Comparison of ENCODE assay signal across 16 mouse cellular contexts in the genomic region with DNA sequence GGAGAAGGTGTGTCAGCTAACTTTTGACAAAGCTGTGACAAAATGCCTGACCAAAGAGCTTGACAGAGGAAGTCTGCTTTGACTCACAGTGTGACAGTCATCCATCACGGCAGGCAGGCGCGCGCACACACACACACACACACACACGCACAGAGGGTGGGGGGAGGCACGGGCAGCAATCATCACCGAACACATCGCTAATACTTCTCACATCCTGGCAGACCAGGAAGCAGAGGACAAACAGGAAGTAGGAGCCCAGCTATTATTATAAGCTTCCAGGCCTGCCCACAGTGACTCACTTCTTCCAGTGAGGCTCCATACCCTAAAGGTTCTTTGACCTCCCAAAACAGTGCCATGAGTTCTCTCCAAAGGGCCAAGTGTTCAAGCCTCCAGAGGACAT. TPM values are rescaled to one million over a fixed set of nuclear protein-coding genes. Genes with fewer than 3 reads are reported as not detected.
A peak's percentile ranks its signal among the peaks of the same experiment; 100 is the strongest.
DNase-seq lines count a peak whose midpoint lies in the region; ATAC-seq and TF ChIP-seq lines count a peak whose summit lies in the region.
"Had no signal": no experiment of that assay in that cellular context is flagged by ENCODE, and none has a peak within 500 bp of the region (broad histone marks: within the 10 kb centered on the region; RNA-seq: fewer than 3 reads in every experiment).

No protein-coding gene starts in this region.

- no peak for DNase-seq in lung, adult 18-20 months
- peak; percentile 15 for DNase-seq in lung, postnatal 36 days
- DNase-seq in gastrocnemius, postnatal 36 days: no peak
- DNase-seq in kidney, postnatal 36 days: no peak
- no peak for DNase-seq in spleen, postnatal 14 days (ENCODE audit: low spot score in 2 of 2)
- DNase-seq: adrenal gland, postnatal 36 days; cerebellum, adult 9-11 months; heart, postnatal 10 days; kidney, postnatal 25 days; right cerebral cortex, adult 18-20 months; spleen, adult 18-20 months had no signal

- H3K4me3 ChIP-seq in lung, embryonic 16.5 days (ENCODE audit: low read length): no peak overlapping the region
- no peak overlapping the region for H3K4me3 ChIP-seq in bone marrow macrophage, adult 2 months (ENCODE audit: insufficient read depth, low read length)
- H3K4me3 ChIP-seq: hindbrain, embryonic 13.5 days; stomach, embryonic 15.5 days had no signal

- WGBS in lung, embryonic 16.5 days: 52% methylated on average over 8 of the region's 8 CpGs

- TF ChIP-seq CTCF in bone marrow macrophage, adult 2 months (IDR thresholded peaks at IDR 0.05; ENCODE audit: low read depth, low read length): no peak

- TF ChIP-seq POLR2A in bone marrow macrophage, adult 2 months (IDR thresholded peaks at IDR 0.05; ENCODE audit: borderline replicate concordance, low read depth, low read length): no peak

- intact Hi-C loops in gastrocnemius, postnatal 36 days (cut with DNase I): no loop called here

- H3K36me3 ChIP-seq in lung, embryonic 16.5 days (ENCODE audit: control insufficient read depth, insufficient read depth, low read length): no peaks in the 10 kb centered on the region; the same call in 1 of the 2 replicates
- H3K36me3 ChIP-seq: stomach, embryonic 15.5 days had no signal

- H3K27ac ChIP-seq in lung, embryonic 16.5 days (ENCODE audit: low read length): no peak overlapping the region
- peak overlapping the region; percentile 68 for H3K27ac ChIP-seq in bone marrow macrophage, adult 2 months (ENCODE audit: insufficient read depth, low read depth, low read length)
- H3K27ac ChIP-seq: hindbrain, embryonic 13.5 days; stomach, embryonic 15.5 days had no signal

- H3K4me1 ChIP-seq in lung, embryonic 16.5 days (replicated peaks; ENCODE audit: control insufficient read depth, insufficient read depth, low read length): peaks cover 6% of the 10 kb centered on the region; the same call in 1 of the 2 replicates
- peaks cover 29% of the 10 kb centered on the region for H3K4me1 ChIP-seq in bone marrow macrophage, adult 2 months (ENCODE audit: control insufficient read depth, insufficient read depth, low read length)

- H3K9me3 ChIP-seq in lung, embryonic 16.5 days (ENCODE audit: control insufficient read depth, low read length): no peaks in the 10 kb centered on the region
- H3K9me3 ChIP-seq: hindbrain, embryonic 13.5 days; stomach, embryonic 15.5 days had no signal

- no peak overlapping the region for H3K9ac ChIP-seq in lung, embryonic 16.5 days (ENCODE audit: low read length)
- H3K9ac ChIP-seq: hindbrain, embryonic 13.5 days; stomach, embryonic 15.5 days had no signal

- no peaks in the 10 kb centered on the region for H3K27me3 ChIP-seq in lung, embryonic 16.5 days (ENCODE audit: control insufficient read depth, insufficient read depth, low read depth, low read length)
- H3K27me3 ChIP-seq: hindbrain, embryonic 13.5 days; stomach, embryonic 15.5 days had no signal

- peak; percentile 44 for ATAC-seq in lung, embryonic 16.5 days (ENCODE audit: low read depth)
- ATAC-seq: intestine, embryonic 16.5 days had no signal

- no peak overlapping the region for H3K4me2 ChIP-seq in lung, embryonic 16.5 days (ENCODE audit: low read depth, low read length)
- H3K4me2 ChIP-seq: hindbrain, embryonic 13.5 days; stomach, embryonic 15.5 days had no signal

RNA-seq across cellular contexts. Expression of gene Castor2, which starts 6.3 kb away (rescaled TPM):
- 3.6 and 4.3 TPM in 2 replicates for polyA plus RNA-seq in lung, embryonic 16.5 days (2015; fragmentation: Nextera tagmentation; extraction: Ambion mirVana)
- polyA plus RNA-seq in bone marrow macrophage, adult 2 months (2012; ENCODE audit: insufficient read depth, insufficient read length, missing spikeins): 10.7 and 18.9 TPM in 2 replicates
- 10 to 100 TPM; 37.2 to 47.7 TPM for total RNA-seq in gastrocnemius, postnatal 36 days (2021)
